Mouse (Mus musculus): Measurements from ENCODE around the gene Stard13. TPM values are rescaled to one million over a fixed set of nuclear protein-coding genes. Genes with fewer than 3 reads are reported as not detected.
A peak's percentile ranks its signal among the peaks of the same experiment; 100 is the strongest.

Gene Stard13
- polyA plus RNA-seq, 1 experiment from 2014 or later, result 1.0 TPM

DNA sequence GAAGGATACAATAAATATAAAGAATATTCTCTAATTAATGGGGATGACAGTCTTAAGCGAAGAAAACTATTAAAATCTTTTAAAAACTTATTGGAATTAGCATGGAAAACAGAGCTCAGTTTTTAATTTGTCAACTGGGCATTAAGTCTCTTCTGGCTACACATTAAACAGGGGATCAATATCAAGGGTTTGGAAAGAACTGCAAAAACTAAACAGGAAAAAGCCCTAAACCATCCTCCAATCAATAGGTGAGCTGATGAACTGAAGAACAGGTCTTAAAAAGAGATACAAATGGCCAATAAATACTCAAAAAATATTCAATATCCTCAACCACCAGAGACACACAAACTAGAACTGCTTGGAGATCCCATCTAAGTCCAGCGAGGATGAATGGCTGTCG, 56.5 kb downstream of the Stard13 start:
- ATAC-seq (ENCODE audit: insufficient read depth), result no peak
- H3K9ac ChIP-seq, result no peak overlapping the region
- no peaks in the 10 kb centered on the region for H3K36me3 ChIP-seq (replicated peaks)
- H3K4me1 ChIP-seq (replicated peaks), result peaks cover 12% of the 10 kb centered on the region
- H3K9me3 ChIP-seq (replicated peaks), result no peaks in the 10 kb centered on the region
- 65% methylated on average over 3 of the region's 3 CpGs for WGBS (ENCODE audit: insufficient replicate concordance)
- H3K27ac ChIP-seq (replicated peaks), result no peak overlapping the region
- H3K4me2 ChIP-seq, result no peak overlapping the region
- H3K4me3 ChIP-seq (replicated peaks), result no peak overlapping the region
- H3K27me3 ChIP-seq, result no peaks in the 10 kb centered on the region

DNA sequence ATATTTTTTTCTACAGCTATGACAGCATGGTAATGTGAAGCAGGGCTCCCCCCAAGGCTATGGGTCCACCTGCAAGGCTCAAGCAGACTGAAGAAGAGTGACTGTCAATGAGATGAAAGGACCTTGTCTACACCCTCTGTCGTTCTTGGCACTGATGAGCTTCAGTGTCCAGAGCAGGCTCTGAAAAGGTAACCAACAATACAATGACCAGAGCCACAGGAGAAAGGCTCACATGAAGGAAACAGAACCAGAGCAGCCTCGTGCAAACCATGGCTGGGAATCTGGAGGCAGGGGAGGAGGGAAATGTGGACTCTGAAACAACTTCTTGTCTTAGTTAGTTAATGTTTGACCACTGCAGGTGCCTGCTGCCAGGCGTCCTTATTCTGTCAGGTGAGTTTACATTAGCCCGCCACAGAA, 57.7 kb downstream of the Stard13 start:
- Histone ChIP-seq H3K9me3 (replicated peaks) (no peaks in the 10 kb centered on the region), H3K27me3 (no peaks in the 10 kb centered on the region), H3K9ac (no peak overlapping the region), H3K36me3 (replicated peaks) (no peaks in the 10 kb centered on the region), H3K4me3 (replicated peaks) (no peak overlapping the region), H3K4me1 (replicated peaks) (peaks cover 12% of the 10 kb centered on the region), H3K4me2 (no peak overlapping the region), H3K27ac (replicated peaks) (peak overlapping the region; percentile 51)
- WGBS (ENCODE audit: insufficient replicate concordance), result 45% methylated on average over 4 of the region's 4 CpGs
- ATAC-seq (ENCODE audit: insufficient read depth), result peak; percentile 38

DNA sequence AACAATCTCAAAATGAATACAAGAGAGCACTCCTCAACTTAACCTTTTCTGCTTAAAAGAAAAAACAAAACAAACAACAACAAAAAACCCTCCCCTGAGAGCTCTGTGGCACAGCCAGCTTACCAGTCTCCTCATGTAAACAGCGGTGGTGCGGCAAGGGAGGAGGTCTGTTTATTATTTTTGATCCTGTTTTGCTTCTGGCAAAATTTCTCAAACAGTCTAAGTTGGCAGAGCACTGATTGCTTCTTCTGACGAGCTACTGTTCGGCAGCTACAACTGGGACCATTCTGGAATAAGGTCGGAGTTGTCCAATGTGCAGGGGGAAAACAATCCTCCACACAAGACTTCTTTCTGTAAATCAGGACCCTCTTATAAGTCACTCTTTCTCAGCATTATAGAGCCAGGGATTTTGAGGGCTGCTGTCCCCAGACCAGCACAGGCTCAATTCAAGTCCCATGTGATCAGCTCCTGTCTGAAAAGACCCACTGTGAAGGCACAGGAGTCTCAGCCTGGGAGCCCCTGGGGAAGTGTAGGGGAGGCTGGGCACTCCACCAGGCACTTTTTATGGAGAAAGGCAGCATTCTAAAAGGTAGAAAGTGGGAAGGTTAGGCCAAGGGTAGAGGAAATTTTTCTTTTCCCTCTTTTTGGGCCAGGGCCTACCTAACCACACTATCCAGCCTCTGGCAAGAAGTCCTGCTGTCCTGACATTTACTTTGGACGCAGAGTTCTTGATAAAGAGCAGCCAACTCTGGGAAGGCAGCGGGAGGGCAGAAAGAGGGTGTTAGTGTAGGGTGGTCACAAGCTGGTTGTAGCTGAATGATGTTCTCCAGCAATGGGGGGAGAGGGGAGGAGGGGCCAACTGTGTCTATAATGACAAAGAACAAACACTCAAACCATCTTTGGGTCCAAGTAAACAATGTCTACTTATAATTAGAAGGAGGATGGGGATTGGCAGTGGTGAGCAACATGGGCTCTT, 58.9 kb downstream of the Stard13 start:
- no peaks in the 10 kb centered on the region for H3K9me3 ChIP-seq (replicated peaks)
- H3K27me3 ChIP-seq, result no peaks in the 10 kb centered on the region
- no peak overlapping the region for H3K4me3 ChIP-seq (replicated peaks)
- 71% methylated on average over 7 of the region's 7 CpGs for WGBS (ENCODE audit: insufficient replicate concordance)
- ATAC-seq (ENCODE audit: insufficient read depth), result no peak
- no peaks in the 10 kb centered on the region for H3K36me3 ChIP-seq (replicated peaks)
- H3K4me2 ChIP-seq, result no peak overlapping the region
- H3K27ac ChIP-seq (replicated peaks), result no peak overlapping the region
- peaks cover 12% of the 10 kb centered on the region for H3K4me1 ChIP-seq (replicated peaks)
- no peak overlapping the region for H3K9ac ChIP-seq

DNA sequence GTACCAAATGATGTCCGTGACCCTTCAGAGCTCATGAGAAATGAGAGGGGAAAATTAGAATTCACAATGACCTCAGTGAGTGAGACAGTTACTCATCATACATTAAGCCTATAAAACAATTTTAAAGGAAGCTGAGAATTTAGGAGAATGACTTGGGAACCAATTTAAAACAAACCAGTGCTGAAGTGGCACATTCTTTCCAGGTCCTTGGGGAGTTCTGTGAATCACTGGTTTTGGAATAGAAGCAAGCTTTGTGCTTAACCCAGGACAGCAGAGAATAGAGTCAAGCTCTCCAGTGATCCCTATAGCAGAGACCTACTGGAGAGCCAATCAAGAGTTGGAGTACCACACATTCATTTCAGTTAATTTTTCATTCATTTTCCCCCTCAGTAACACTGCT, 59.9 kb downstream of the Stard13 start:
- 58% methylated on average over 1 of the region's 1 CpGs for WGBS (ENCODE audit: insufficient replicate concordance)
- Histone ChIP-seq H3K9me3 (replicated peaks) (no peaks in the 10 kb centered on the region), H3K9ac (no peak overlapping the region), H3K27me3 (no peaks in the 10 kb centered on the region), H3K4me3 (replicated peaks) (no peak overlapping the region), H3K4me2 (no peak overlapping the region), H3K27ac (replicated peaks) (no peak overlapping the region), H3K36me3 (replicated peaks) (no peaks in the 10 kb centered on the region), H3K4me1 (replicated peaks) (peaks cover 12% of the 10 kb centered on the region)
- ATAC-seq (ENCODE audit: insufficient read depth), result no peak

DNA sequence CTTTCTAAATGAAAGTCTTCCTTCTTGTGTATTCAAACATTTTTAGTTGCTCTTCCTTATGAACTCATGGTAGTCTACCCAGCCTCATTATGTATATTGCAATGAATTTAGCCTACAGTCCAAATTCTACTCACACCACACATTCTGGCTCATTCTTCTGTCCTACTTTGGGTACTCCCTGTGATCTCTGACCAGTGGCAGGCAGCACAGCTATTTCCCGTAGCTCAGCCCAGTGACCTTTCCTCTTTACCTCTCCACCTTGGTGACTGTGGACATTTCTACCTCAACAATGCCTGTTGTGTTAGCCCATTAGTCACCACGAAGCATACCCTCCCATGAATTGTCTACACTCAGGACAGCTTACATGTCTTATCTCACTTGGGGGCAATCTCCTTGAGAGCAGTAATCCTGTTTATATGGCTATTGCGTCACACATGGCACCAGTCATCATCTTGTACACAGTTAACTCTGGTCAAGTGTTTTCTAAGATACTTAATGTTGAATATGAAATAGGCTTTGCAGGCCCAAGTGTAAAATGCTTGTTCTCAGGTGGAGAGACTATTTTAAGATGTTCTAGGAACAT, 63.4 kb downstream of the Stard13 start:
- Histone ChIP-seq H3K27ac (replicated peaks) (no peak overlapping the region), H3K36me3 (replicated peaks) (no peaks in the 10 kb centered on the region), H3K9ac (no peak overlapping the region), H3K4me3 (replicated peaks) (no peak overlapping the region), H3K4me2 (no peak overlapping the region), H3K9me3 (replicated peaks) (no peaks in the 10 kb centered on the region), H3K4me1 (replicated peaks) (peaks cover 12% of the 10 kb centered on the region; the same call in 1 of the 2 replicates), H3K27me3 (no peaks in the 10 kb centered on the region)
- WGBS (ENCODE audit: insufficient replicate concordance), result 52% methylated on average over 3 of the region's 3 CpGs
- peak; percentile 18; the same call in 1 of the 2 replicates for ATAC-seq (ENCODE audit: insufficient read depth)

DNA sequence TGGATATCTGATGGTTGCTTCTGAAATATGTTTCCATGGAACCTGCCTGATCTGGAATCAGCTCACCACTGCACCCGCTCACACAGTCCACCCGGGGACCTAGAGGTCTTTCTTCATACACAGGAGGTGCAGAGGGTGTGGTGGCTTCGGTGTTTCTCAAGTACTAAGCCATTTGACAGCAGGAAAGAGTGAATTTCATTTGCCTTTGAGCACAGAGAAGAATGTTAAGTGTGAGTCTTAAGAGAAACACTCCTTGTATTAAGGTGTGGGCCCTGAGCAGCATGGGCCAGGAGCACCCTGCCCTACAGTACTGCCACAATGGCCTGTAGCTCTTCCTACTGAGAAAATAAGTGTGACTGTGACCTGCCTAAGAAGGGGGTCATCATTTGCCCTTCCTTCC, 65.4 kb downstream of the Stard13 start:
- Histone ChIP-seq H3K4me1 (replicated peaks) (0 out of 2 replicates have a peak, but pooled peaks cover 4% of the 10 kb centered on the region), H3K27me3 (no peaks in the 10 kb centered on the region), H3K9me3 (replicated peaks) (no peaks in the 10 kb centered on the region), H3K36me3 (replicated peaks) (no peaks in the 10 kb centered on the region), H3K4me2 (no peak overlapping the region), H3K27ac (replicated peaks) (no peak overlapping the region), H3K4me3 (replicated peaks) (no peak overlapping the region), H3K9ac (no peak overlapping the region)
- no peak for ATAC-seq (ENCODE audit: insufficient read depth)
- 51% methylated on average over 3 of the region's 3 CpGs for WGBS (ENCODE audit: insufficient replicate concordance)

DNA sequence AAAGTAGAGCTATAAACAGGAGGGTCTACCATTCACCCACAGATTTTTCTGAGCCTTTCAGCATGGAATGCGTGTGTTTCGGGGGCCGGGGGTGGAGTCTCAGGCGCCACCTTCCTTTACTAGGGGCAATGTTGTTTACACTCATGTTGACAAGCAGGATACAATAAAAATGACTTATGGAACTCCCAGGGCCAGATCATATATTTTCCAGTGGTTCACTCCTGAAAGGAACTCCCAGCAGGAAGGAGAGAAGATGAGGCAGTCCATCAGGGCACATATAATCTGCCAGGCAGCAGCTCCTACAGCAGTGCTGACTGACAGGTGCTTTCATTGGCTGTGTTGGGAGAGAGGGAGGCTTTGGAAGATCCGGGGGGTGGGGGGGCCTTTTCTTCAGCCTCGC, 66.0 kb downstream of the Stard13 start:
- ATAC-seq (ENCODE audit: insufficient read depth), result no peak
- 60% methylated on average over 6 of the region's 6 CpGs for WGBS (ENCODE audit: insufficient replicate concordance)
- Histone ChIP-seq H3K27me3 (no peaks in the 10 kb centered on the region), H3K36me3 (replicated peaks) (no peaks in the 10 kb centered on the region), H3K4me1 (replicated peaks) (no peaks in the 10 kb centered on the region), H3K4me2 (no peak overlapping the region), H3K4me3 (replicated peaks) (no peak overlapping the region), H3K9ac (no peak overlapping the region), H3K27ac (replicated peaks) (no peak overlapping the region), H3K9me3 (replicated peaks) (no peaks in the 10 kb centered on the region)

DNA sequence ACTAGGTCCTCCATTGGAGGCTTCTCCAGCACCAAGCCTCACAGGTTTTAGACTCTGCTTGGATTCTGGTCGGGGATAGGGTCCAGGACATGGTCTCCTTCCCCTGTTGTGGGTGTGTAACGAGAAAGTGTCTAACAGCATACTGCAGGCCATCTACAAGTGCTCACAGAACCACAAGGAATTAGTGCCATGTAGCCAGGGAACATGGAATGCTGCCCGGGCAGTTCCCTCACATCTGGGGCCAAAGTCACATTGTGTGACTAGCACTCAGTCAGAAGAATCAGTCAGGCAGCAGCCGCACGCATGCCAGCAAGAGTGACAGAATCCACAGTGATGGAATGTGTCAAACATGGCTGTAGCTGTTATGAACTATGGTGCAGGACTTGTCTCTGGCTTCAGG, 67.4 kb downstream of the Stard13 start:
- Histone ChIP-seq H3K4me3 (replicated peaks) (no peak overlapping the region), H3K4me1 (replicated peaks) (no peaks in the 10 kb centered on the region), H3K9ac (no peak overlapping the region), H3K27ac (replicated peaks) (no peak overlapping the region), H3K9me3 (replicated peaks) (no peaks in the 10 kb centered on the region), H3K4me2 (no peak overlapping the region), H3K27me3 (no peaks in the 10 kb centered on the region), H3K36me3 (replicated peaks) (no peaks in the 10 kb centered on the region)
- 52% methylated on average over 5 of the region's 5 CpGs for WGBS (ENCODE audit: insufficient replicate concordance)
- no peak for ATAC-seq (ENCODE audit: insufficient read depth)

DNA sequence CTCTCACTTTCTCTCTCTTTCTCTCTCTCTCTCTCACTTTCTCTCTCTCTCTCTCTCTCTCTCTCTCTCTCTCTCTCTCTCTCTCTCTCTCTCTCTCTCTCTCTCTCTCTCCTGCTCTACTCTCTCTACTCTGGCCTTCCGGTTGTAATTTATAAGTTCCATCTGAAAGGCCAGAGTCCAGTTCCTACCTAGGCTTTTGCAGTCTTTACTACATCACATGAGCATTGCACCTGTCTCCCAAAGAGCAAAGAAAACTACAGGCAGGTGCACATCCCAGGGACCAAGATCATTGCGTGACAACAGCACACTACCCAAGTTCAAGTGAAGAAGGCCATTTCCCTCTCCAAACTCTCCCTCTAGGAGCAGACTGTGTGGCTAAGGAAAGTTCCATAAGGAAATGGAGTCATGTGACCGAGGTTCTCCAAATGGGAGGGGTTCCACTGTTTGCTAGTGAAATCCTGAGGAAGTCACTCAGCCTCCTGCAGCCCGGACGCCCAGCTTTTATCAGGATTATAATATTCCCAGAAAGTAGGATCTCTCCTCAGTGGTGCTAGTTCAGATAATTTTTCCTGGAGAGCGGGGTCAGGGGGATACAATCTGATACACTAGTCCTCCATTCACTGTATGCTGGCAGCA, 68.1 kb downstream of the Stard13 start:
- no peaks in the 10 kb centered on the region for H3K4me1 ChIP-seq (replicated peaks)
- H3K9ac ChIP-seq, result no peak overlapping the region
- no peak for ATAC-seq (ENCODE audit: insufficient read depth)
- H3K4me2 ChIP-seq, result no peak overlapping the region
- 54% methylated on average over 6 of the region's 6 CpGs for WGBS (ENCODE audit: insufficient replicate concordance)
- no peaks in the 10 kb centered on the region for H3K9me3 ChIP-seq (replicated peaks)
- no peak overlapping the region for H3K27ac ChIP-seq (replicated peaks)
- H3K27me3 ChIP-seq, result no peaks in the 10 kb centered on the region
- no peaks in the 10 kb centered on the region for H3K36me3 ChIP-seq (replicated peaks)
- no peak overlapping the region for H3K4me3 ChIP-seq (replicated peaks)

DNA sequence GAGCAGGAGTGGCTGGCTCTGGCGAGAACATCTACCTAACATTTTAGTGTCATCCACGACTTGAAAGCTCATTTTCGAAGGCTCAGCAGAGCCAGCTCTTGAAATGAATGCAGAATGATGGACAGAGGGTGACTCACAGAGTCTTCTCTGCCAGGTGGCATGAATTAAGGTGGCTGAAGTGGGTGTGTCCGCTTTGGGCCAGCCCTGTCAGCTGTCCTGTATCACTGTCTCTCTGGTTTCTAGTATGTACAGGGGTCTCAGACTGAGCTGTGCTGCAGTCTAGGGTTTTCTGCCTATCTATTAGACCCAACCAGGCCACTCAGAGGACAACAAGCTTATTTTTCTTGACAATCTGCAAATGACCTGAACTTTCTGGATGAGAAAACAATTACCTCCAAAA, 68.8 kb downstream of the Stard13 start:
- H3K36me3 ChIP-seq (replicated peaks), result no peaks in the 10 kb centered on the region
- no peak for ATAC-seq (ENCODE audit: insufficient read depth)

DNA sequence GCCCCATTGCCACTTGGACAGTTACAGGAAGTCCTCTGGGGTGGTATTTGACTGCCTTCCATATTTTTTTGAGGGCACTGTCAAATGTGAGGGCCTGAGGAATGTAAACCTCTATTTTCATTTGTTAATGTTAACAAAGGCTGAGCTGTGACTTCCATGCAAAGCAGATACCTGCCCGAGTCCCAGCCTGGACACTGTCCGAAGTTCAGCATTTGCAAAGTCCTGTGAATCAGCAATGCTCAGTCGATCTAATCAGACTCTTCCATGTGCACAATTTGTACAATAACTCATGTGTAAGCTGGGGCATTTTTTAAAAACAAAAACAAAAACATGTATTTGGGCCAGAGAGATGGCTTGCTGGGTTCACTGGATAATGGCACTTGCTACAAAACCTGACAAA, 71.0 kb downstream of the Stard13 start:
- Histone ChIP-seq H3K36me3 (replicated peaks) (no peaks in the 10 kb centered on the region), H3K9ac (no peak overlapping the region), H3K4me1 (replicated peaks) (no peaks in the 10 kb centered on the region), H3K4me3 (replicated peaks) (no peak overlapping the region), H3K27ac (replicated peaks) (no peak overlapping the region), H3K27me3 (no peaks in the 10 kb centered on the region), H3K9me3 (replicated peaks) (no peaks in the 10 kb centered on the region), H3K4me2 (no peak overlapping the region)
- ATAC-seq (ENCODE audit: insufficient read depth), result no peak
- WGBS (ENCODE audit: insufficient replicate concordance), result 49% methylated on average over 3 of the region's 3 CpGs

More for the DNA sequence above, 68.8 kb downstream of the Stard13 start:
- H3K9me3 ChIP-seq (replicated peaks), result no peaks in the 10 kb centered on the region
- H3K27me3 ChIP-seq, result no peaks in the 10 kb centered on the region
- H3K4me1 ChIP-seq (replicated peaks), result no peaks in the 10 kb centered on the region
- no peak overlapping the region for H3K4me2 ChIP-seq
- H3K9ac ChIP-seq, result no peak overlapping the region
- H3K4me3 ChIP-seq (replicated peaks), result no peak overlapping the region
- H3K27ac ChIP-seq (replicated peaks), result no peak overlapping the region
- WGBS (ENCODE audit: insufficient replicate concordance), result 57% methylated on average over 4 of the region's 4 CpGs

Measured in liver, embryonic 15.5 days (tissue).